Mouse (Mus musculus): Measurements from ENCODE around the gene Ccdc173.
"Not testable (repeated sequence)": the region's sequence is repeated elsewhere in the genome, so short reads cannot be mapped to it uniquely, and the experiment has no call there.

Gene Ccdc173

DNA sequence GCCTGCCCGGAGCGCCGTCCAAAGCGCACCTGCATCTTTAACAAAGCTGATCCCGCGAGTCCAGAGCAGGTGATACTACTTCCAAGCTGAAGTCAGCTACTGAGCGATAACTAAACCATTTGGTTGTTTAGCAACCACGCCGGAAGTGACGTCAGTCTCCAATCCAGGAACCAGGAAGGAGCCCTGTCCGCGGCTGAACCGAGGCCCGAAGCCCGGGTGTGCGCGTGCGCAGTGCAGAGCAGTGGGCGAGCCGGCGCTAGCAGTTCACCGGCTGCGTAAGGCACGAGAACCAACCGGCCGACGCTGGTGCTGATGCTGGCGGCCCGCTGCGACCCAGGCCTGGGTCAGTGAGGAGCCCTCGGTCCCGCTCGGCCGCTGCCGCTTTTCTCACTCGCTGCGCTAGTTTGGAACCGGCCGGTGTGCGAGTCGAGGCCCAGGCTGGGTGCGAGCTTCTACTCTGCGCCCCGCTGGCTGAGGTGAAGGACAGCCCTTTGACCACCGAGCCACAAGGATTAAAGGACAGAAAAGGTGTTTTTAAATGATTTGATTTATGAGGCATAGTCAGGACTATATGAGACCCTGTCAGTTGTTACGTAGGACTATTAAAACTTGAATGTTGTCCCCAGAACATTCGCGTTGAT, at the start of gene Ccdc173, which contains the start of gene Phospho2:
Ccdc173 (minus strand) TSS at position 147 of the 641 bp plus-strand sequence.
Phospho2 (plus strand) TSS at position 195 of the 641 bp plus-strand sequence.
- peak; percentile 98 for DNase-seq (ENCODE audit: low spot score)

DNA sequence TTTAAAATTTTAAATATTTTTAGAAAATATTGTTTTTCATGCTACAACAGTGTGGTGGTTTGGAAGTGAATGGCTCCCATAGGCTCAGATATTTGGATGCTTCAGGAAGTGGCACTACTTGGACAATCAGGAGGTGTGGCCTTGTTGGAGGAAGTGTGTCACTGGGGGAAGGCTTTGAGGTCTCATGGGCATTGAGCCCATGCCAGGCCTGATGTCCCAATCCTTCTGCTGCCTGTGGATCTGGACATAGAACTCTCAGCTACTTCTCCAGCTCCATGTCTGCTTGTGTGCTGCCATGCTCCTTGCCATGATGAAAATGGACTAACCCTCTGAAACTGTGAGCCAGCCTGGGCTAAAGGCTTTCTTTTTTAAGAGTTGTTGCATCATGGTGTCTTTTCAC, 49.3 kb upstream of the Ccdc173 start:
- no peak for DNase-seq (ENCODE audit: low spot score)

DNA sequence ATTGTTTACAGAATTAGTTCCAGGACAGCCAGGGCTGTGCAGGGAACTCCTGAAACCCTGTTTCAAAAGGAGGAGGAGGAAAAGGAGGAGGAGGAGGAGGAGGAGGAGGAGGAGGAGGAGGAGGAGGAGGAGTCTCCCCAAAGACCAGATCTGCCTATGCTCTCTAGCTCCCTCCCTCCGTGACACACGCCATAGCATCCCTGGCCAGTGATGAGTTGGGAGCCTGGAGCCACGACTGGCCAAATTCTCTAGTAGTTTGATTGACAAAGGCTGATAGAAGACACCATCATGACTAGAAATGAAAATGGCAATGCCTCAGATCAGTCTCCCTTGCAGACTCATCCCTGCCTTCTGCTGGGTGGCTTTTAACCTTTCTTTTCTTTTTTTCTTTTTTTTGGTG, 48.6 kb upstream of the Ccdc173 start:
- no peak for DNase-seq (ENCODE audit: low spot score)

DNA sequence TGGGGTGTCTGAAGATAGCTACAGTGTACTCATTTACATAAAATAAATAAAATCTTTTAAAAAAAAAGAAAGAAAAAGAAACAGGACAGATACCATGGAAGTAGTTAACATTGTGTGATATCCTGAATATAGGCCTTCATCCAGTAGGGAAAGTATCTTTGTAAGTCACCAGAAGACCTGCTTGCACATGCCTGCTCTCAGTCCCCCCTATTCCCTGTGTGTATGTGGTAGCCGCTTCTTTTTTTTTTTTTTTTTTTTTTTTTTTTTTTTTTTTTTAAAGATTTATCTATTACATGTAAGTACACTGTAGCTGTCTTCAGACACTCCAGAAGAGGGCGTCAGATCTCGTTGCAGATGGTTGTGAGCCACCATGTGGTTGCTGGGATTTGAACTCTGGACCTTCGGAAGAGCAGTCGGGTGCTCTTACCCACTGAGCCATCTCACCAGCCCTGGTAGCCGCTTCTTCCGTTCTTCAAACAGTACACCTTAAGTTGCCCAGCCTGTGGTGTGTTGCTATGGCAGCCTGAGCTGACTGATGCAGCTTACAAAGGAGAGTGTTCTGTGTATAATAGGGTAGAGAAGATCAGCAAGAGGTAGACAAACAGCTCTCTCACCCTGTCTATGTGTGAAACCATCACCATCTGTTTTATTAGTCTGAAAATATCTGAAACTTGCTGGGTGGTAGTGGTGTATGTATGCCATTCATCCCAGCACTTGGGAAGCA, 48.0 kb upstream of the Ccdc173 start:
- DNase-seq (ENCODE audit: low spot score): no peak

DNA sequence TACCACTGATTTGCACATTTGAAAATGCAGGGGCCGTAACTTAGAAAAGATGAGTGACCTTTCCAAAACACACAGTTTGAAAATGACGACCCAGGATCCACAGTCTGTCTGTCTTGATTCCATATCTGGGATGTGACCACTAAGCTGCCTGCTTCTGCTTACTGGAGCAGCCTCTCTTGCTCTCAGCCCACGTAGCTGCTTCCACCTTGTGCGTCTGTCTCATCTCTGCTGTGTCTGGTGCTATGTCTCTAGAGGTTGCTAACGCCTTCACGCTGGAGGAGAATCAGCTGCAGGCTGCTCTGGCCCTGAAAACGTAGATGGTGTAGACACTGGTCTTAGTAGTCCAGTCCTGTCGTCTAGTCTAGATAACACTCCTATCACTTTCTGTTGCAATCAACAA, 40.7 kb upstream of the Ccdc173 start:
- DNase-seq (ENCODE audit: low spot score): no peak

DNA sequence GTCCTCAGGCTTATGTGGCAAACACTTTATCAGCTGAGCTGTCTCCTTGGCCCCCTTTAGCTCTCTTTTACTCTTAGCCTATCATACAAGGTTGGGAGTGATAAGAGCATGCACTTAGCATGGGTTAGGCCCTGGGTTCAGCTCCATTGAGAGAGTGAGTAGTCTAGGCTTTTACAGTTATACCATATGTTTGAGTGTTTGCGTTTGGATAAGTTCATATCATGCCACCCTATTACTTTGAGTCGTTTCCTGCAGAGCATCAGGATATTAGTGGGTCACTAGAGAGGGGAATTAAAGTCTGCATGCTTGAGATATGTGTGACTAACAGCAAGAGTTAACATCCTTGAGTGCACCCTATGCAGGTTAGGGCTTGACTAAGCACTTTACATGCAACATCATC, 40.3 kb upstream of the Ccdc173 start:
- DNase-seq (ENCODE audit: low spot score): no peak

DNA sequence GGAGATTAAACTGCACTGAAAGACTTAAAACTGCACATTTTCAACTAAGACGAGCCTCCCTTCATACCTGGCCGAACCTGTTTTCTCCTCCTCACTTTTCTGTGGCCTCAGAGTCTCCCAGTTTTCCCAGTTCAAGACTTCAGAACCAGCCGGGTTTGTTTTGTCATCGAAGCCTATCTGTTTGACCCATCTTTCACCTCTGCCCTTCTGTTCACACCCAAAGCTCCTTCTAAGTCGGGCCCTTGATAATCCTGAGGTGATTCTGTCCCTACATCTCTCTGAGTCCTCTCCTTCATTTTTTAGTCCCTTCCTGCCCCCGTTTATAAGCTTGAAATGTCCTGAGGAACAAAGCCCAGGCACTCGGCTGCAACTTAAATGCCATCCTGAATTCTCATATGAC, 38.7 kb upstream of the Ccdc173 start:
- DNase-seq (ENCODE audit: low spot score): no peak

DNA sequence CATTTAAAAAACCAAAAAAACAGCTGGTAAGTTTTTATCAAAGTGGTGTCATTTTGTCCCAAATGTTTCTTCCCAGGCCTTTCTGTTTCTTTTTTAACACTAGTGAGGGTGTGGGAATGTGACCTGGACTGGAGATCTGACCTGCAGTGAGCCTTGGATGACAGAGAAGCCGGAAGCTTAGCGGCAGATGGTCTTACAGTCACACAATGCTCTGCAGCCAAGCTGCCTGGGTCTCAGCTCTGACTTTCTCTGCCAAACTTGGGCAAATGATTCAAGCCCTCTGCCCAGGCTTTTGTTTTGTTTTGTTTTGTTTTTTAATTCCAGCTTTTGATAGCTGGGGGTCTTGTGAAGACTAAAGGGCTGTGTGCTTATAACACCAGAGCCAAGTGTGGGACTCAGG, 37.0 kb upstream of the Ccdc173 start:
- DNase-seq (ENCODE audit: low spot score): no peak

DNA sequence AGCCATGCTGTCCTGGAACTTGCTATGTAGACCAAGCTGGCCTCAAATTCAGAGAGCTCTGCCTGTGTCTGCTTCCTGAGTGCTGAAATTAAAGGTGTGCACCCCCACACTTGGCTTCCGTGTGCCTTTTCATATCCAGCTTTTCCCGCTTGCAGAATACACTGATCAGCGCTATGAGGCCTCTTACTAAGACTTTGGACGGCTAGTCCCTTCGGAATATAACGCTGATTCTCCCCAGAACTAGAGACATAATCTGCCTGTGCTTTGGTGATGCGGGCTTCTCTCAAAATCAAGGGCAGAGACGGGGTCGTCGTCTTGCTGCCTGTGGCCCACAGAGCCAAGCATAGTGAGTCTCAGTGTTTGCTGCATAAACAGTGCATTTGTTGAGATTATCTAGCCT, 36.5 kb upstream of the Ccdc173 start:
- DNase-seq (ENCODE audit: low spot score): no peak

DNA sequence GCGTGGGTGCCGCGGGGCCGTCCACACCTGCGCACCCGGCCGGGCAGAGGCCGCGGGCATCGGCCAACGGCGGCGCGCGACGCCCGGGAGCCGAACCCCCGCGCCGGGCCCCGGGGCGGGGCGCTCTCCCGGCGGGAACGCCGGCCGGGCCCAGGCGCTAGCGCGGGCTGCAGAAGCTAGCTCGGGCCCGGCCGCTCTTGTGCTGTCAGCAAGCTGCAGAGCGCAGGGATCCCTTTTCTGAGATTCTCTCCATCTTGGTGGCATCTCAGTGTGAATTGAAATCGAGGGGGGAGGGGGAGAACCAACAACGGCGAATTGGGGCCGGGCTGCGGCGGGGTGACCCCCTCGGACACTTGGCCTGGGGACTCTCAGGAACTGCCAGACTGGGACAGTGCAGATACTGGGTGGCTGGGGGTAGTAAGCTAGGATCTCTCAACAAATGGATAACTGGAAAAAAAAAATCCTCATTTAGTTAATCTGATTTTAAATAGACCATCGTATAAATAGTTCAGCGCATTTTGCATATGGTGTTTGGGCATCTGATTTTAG, 33.8 kb upstream of the Ccdc173 start:
- no peak for DNase-seq (ENCODE audit: low spot score)

DNA sequence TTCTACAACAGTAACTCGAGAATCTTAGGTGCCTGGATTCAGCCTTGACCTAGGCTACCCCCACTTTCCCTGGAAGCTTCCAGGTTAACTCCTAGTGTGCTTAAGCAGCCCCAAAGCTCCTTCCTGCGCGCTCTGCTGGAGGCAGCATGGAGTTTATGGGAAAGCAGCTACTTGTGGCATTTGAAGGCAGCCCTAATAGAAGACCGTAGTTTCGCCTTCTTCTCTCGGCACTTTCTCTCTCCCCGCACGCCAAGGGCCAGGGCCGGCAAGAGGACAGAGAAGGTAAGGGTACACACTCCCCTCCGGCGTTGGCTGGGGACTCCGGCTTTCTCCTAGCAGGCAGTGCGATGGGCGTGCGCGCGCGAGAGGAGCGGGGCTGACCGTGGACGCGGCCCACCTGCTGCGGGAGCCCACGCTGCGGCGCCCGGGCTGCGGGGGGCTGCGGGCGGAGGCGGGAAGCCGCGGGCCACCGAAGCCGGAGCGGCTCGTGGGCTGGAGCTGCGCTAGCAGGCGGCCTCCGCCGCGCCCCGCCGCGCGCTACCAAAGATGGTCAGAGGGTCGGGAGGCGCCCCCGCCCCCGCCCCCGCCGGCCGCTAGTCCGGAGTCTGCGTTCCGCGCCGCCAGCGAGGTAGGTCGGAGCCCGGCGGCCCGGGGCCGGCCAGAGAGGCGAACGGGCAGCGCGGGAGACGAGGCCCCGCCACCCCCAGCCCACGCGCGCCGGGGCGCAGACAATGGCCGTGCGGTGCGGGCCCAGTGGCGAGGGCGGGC, 33.2 kb upstream of the Ccdc173 start:
- DNase-seq (ENCODE audit: low spot score): peak; percentile 55

DNA sequence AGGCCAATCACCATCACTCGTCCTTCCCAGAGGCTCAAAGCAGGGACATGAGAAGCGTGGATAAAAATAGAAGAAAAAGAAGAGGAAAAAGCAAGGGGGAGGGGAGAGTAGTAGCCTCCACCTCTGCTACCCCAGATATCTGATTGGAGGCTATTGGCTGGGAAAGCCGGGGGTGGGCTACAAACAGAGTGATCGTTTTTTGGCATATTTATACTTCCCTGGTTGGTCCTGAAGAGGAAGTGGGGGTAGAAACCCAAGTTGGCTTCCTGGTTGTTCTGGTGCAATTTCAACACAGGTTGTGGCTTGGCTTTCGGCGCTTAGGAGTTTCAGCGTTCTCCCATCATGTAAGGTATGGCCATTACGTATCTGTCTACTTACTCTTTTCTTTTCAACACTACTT, 32.3 kb upstream of the Ccdc173 start, which contains the start of gene Klhl23:
Klhl23 (plus strand) TSS at position 234 of the 400 bp plus-strand sequence.
- DNase-seq (ENCODE audit: low spot score): no peak

DNA sequence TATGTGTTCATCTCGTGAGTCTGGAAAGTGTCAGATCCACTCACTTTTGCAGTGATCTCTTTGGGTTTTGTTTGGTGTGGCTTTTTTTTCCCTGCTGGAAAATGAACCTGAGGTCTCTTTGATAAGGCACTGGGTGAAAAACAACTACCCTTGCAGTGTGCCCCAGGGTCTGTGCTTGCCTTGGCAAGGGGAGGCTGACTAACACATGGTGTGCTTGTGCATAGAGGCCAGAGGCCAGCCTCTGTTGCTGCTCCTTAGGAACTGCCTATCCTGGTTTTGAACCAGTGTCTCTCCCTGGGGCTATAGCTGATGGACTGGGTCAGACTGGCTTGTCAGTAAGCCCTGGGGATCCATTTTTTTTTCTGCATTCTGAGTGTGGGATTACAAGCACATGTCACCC, 30.8 kb upstream of the Ccdc173 start:
- DNase-seq (ENCODE audit: low spot score): peak; percentile 74

DNA sequence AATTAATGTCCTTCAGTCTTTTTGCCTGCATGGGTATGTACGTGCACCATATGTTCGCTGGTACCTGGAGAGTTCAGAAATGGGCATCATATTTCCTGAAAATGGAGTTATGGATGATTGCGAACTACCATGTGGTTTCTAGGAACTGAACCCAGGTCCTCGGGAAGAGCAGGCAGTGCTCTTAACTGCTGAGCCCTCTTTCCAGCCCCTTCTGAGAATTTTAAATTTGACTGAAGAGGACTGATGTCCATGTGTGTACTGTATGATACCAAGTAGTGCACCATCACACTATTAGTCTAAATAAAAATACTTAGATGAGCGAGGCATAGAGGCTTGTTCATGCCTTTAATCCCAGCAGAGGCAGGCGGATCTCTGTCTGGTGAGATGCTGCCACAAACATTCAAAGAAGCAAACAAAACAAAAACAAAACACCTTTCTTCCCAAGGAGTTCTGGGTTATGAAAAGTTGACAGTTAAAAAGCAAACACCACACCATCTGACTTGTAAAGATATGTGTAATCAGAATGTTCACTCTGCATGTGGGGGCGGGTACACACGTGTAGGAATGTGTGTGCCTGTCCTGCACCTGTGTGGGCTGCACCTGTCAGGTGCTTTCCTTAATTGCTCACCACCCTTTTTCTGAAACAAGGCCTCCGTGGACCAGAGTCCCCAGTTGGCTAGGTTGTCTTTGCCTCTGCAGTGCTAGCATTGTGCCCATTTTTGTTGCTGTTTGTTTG, 29.1 kb upstream of the Ccdc173 start:
- no peak for DNase-seq (ENCODE audit: low spot score)

DNA sequence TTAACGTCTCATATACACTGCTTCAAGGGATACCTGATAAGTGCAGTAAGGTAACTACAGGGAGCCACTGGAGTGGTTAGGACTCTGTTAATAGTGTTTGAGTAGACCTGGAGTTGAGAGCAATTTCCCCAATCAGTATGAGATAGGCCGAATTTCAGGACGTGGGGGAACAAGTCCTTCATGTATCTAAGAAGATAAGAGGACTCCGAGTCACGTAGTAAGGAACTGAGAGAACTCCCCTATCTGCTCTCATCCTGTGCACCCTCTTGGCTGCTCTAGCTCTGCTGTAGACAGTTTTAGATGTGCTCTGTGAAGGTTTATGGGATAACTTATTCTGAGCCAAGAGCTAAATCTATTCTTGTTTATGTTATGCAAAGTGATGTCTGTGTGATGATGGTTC, 27.2 kb upstream of the Ccdc173 start:
- no peak for DNase-seq (ENCODE audit: low spot score)

DNA sequence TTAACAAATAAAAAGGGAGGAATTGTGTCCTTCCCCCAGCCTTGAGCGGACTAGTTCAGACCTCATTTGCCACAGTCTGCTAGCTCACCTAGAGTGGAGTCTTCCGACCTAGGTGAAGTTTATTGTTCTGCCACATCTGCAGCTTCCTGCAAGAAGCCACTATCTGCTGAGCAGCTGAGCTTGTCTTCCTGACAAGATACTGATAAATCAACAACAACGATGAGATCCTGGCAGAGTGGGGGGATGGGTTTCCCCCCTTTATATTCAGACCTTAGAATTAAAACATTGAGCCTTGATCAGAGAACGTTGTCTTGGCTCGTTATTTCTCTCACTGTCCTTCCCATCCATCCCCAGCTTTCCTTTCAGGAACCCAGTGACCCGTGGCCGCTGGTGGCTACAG, 22.0 kb upstream of the Ccdc173 start:
- not testable (repeated sequence) for DNase-seq (ENCODE audit: low spot score)

DNA sequence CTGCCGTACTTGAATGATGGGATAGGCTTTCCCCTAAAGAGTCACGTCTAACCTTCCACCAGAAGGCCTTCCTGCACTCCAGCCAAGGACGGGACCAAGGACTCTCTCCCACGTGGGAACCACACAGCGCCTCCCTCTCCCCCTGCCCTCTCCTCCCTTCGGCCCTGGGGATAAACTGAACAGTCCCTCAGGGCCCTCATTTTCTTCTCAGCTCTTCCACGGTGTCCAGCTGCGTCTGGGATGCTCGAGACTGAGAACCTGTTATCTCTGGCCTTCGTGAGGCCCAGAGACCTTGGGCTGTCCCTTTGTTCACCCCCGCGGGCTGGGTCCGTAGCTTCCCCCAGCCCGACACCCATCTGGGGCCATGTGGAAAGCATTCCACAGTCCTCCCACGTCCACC, 20.8 kb upstream of the Ccdc173 start:
- no peak for DNase-seq (ENCODE audit: low spot score)

DNA sequence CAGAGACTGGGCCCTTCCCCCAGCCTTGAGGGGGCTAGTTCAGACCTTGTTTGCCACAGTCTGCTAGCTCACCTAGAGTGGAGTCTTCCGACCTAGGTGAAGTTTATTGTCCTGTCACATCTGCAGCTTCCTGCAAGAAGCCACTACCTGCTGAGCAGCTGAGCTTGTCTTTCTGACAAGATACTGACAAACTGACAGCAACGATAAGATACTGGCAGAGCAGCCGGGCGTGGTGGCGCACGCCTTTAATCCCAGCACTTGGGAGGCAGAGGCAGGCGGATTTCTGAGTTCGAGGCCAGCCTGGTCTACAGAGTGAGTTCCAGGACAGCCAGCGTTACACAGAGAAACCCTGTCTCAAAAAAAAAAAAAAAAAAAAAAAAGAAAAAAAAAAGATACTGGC, 15.3 kb upstream of the Ccdc173 start:
- not testable (repeated sequence) for DNase-seq (ENCODE audit: low spot score)

DNA sequence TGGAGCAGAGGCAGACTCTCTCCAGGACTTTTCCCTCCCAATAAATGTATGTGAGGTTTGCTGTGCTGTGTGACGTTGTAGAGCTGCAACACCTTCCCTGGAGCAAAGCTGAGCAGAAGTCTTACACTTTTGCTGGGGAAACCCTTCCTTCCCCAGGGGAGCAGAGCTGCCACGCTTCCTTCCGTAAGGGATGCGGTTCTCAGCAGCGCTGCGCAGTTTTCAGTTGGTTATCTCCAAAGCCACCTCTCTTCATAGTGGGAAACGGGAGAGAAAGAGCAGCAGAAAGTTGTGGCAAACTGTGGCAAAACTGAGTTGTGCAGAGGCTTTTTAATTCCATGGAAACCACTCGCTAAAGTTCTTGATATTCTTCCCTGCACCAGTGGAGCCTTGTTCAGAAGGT, 14.4 kb upstream of the Ccdc173 start:
- no peak for DNase-seq (ENCODE audit: low spot score)

DNA sequence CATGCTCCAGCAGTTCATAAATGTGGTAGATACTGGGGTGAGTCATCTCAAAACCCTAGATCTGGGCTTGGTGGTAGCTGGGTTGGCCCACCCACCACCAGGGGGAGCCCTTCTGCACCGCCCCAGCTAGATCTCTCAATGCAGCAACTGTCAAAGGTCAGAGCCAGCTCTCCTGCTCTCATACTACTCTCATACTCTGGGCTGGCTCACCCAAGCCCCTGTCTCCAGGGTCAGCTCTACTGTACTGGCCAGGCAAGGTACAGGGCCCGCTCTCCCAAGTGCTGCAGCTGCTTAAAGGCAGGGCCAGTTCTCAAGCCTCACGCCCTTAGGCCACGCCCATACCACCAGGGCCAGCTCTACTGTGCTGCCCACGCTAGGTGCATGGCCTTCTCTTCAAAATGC, 13.5 kb upstream of the Ccdc173 start:
- DNase-seq (ENCODE audit: low spot score): no peak

DNA sequence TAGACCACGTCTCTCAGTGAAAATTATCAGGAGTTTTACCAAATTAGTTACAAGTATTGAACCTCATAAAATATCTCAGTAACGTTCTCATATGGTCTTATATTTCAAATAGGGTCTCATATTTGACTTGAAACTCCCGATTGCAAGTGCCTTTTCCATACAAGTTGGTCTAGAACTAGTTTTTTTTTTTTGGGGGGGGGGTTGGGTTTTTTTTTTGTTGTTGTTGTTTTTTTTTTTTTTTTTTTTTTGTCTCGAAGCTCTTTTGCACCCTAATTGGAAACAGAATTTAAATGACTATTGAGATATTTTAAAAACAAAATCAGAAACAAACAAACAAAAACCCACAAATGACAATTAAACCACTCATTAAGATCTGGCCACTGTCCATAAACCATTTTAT, 1.3 kb upstream of the Ccdc173 start:
- no peak for DNase-seq (ENCODE audit: low spot score)

DNA sequence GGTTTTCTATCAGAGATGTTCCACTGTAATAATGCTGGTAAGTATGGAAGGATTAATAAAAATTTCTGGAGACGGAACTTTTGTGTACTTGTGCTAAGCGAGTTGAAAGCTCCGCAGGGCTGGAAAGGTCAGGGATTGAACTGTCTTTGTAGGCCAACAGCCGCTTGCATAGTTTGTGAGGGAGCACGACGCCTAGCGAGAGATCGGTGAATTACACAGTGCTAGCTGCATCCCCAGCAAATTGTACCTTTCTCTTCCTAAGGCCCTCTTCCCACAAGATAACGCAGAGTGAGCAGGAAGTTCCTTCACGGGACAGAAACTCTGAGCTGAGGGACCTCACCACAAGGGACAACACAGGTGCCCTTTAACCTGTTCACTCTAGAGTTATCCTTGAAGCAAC, 910 bp upstream of the Ccdc173 start:
- DNase-seq (ENCODE audit: low spot score): peak; percentile 91

All from MN1 (cell line).